Mouse (Mus musculus) bone marrow macrophage, adult 2 months (primary cell): Measurements from ENCODE around the gene Ankrd36. TPM values are rescaled to one million over a fixed set of nuclear protein-coding genes. Genes with fewer than 3 reads are reported as not detected.
A peak's percentile ranks its signal among the peaks of the same experiment; 100 is the strongest.

Experiments used
- H3K27ac ChIP-seq: 2 replicates; pipeline ENCODE4 v1.5.1; 2012; ENCODE audit warnings: low read depth, low read length; ENCODE audit not compliant: insufficient read depth
- H3K4me1 ChIP-seq: 2 replicates; pipeline ENCODE4 v1.6.1; 2012; ENCODE audit warnings: low read length; ENCODE audit not compliant: control insufficient read depth, insufficient read depth
- H3K4me3 ChIP-seq: 2 replicates; pipeline ENCODE4 v1.5.1; 2012; ENCODE audit warnings: mild to moderate bottlenecking, low read length, moderate library complexity; ENCODE audit not compliant: insufficient read depth
- CTCF ChIP-seq: IDR thresholded peaks from 2 replicates; pipeline ENCODE4 v1.5.1; 2012; ENCODE audit warnings: low read depth, mild to moderate bottlenecking, low read length, moderate library complexity
- POLR2A ChIP-seq: IDR thresholded peaks from 2 replicates; pipeline ENCODE4 v1.6.1; 2012; ENCODE audit warnings: mild to moderate bottlenecking, low read depth, low read length, borderline replicate concordance
- polyA plus RNA-seq: library from polyadenylated mRNA; stranded (reverse); fragments of >200 nt; gene quantifications from 2 replicates; pipeline ENCODE4 v1.2.4, GENCODE M21; 2012; ENCODE audit not compliant: missing spikeins, insufficient read depth, insufficient read length

Ankrd36 gene
- polyA plus RNA-seq, 1 experiment: not detected

DNA sequence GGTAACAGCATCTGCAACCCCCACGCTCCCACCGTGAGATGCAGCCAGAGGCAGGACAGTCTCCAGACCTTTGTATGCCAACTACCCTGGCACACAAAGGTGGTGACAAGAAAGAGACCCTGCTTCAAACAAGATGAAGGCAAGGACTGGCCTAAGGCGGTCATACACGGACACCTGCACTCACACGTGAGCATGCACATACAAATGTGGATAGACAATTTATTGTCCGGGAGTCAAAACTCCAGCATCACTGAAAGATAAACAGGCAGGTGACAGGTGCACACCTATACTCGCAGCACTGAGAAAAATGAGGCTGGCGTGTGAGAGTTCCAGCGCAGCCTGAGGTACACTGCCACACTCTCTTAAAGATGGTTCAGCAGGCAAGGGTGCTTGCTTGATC lies 136.5 kb downstream of the Ankrd36 start:
- Histone ChIP-seq H3K27ac (no peak overlapping the region), H3K4me3 (peak overlapping the region; percentile 95), H3K4me1 (peaks cover 8% of the 10 kb centered on the region)
- TF ChIP-seq CTCF: no peak

DNA sequence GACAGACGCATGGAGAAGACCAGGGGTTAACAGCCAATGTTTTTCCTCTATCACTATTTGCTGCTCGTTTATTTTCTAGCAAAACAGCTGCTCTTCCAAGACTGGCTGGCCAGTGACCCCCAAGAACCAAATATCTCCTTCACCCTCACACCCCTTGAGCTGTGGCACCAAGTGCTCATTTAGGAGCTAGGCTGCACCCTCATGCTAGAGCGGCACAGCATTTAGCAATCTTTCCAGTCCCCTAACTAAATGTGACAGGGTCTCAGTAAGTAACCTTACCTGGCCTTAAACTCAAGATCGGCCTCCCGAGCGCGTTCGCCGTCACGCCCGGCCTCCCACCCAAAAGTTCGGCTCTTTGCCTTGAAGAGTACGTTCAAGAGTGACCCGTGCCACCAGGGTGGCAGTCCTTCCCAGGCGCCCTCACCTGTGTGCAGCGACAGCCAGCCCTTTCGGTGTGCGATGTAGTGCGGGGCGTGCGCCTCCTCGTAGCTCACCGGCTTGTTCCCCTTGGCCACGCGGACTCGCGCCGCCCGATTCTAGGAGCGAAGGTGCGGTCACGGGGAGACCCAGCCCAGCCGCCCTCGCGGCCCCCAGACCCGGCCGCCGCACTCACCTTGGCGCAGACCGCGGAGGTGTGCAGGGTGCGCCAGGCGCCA lies 137.5 kb downstream of the Ankrd36 start:
- Histone ChIP-seq H3K4me1 (peaks cover 8% of the 10 kb centered on the region), H3K4me3 (peak overlapping the region; percentile 95), H3K27ac (no peak overlapping the region)
- TF ChIP-seq POLR2A: no peak
- no peak for TF ChIP-seq CTCF

DNA sequence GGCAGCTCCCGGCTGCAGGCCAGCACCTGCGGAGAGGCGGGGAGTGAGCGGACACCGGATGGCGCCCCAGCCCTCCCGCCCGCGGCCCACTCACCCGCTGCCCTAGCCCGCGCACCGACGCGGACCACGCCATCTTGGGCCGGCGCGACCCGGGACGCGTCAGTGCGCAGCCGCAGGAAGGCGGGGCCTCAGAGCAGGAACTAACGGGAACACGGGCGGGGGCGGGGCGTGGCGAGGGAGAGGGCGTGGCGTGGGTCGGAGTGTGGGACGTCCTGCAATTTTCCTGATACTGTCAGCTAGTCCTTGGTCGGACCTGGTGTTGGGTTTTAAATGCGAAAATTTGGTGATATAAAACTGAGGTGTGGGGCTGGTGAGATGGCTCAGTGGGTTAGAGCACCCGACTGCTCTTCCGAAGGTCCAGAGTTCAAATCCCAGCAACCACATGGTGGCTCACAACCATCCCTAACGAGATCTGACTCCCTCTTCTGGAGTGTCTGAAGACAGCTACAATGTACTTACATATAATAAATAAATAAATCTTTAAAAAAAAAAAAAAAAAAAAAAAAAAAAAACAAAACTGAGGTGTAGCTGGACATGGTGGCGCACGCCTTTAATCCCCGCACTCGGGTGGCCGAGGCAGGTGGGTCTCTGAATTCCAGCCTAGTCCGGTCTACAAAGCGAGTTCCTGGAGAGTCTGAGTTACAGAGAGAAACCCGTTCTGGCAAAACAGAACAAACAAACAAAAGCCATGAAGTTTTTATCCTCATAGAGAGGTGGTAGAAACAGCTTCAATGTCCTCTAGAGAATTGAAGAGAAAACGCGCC lies 138.3 kb downstream of the Ankrd36 start:
- H3K4me1 ChIP-seq: peaks cover 8% of the 10 kb centered on the region
- H3K4me3 ChIP-seq: peak overlapping the region; percentile 95
- TF ChIP-seq CTCF (0 out of 2 replicates have a peak, but pooled peaks have one; percentile 6), POLR2A (peak; percentile 90; the same call in 1 of the 2 replicates)
- no peak overlapping the region for H3K27ac ChIP-seq

GRCm38 (mm10) chr11:5715179-5715578 lies 145.7 kb downstream of the Ankrd36 start:
- Histone ChIP-seq H3K4me1 (no peaks in the 10 kb centered on the region), H3K27ac (no peak overlapping the region), H3K4me3 (no peak overlapping the region)
- TF ChIP-seq CTCF (no peak), POLR2A (no peak)

DNA sequence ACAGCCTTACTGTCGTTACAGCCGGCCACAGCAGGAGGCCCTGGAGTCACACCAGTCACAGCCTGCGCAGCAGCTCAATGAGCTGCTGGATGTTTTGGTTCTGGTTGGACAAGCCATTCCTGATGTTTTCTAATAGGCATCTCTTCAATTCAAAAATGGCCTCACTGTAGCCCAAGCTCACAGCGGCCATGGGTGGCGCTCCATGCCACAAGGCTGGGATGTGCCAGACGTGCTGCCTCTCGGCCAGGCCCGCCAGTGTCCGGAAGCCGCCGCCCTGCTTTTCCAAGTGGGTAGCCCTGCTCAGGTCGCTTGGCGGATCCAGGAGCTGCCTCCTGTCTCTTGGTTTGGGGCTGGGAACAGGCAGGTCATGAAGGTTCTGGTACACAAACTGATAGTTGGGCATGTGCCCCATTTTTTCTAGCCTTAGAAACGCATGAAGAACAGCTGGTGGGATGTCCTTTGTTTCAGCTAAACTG lies 146.2 kb downstream of the Ankrd36 start, which contains the start of gene Mrps24:
Mrps24 (minus strand) TSS at position 51 of the 476 bp plus-strand sequence.
- Histone ChIP-seq H3K4me1 (no peaks in the 10 kb centered on the region), H3K27ac (no peak within 1 kb of the TSS), H3K4me3 (no peak within 1 kb of the TSS)
- TF ChIP-seq CTCF (no peak), POLR2A (no peak)

DNA sequence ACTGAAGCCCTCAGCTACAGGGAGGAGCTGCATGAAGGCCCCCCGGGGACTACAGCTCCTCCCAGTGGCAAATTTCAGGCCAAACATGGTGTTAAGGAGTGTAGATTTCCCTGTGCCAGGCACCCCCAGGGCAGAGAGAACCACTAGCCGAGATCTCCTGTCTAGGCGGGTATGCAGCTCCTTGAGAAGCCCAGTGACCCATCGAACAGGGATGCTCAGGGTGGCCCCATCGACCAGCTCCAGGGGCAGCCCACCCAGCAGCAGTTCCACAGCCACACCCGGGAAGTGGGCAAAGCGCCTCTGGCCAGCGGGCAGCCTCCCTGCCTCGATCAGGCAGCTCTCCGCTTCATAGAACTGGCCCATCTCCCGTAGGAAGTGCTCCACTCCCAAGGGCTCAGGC lies 146.8 kb downstream of the Ankrd36 start:
- Histone ChIP-seq H3K4me1 (no peaks in the 10 kb centered on the region), H3K27ac (no peak overlapping the region), H3K4me3 (no peak overlapping the region)
- TF ChIP-seq CTCF (no peak), POLR2A (no peak)

- TF ChIP-seq CTCF (no peak), POLR2A (no peak)
- Histone ChIP-seq H3K4me3 (no peak overlapping the region), H3K27ac (no peak overlapping the region), H3K4me1 (no peaks in the 10 kb centered on the region)
Measured at GRCm38 (mm10) chr11:5716938-5717705, 147.6 kb downstream of the Ankrd36 start.

GRCm38 (mm10) chr11:5718611-5719354 lies 149.3 kb downstream of the Ankrd36 start:
- Histone ChIP-seq H3K4me1 (peaks cover 2% of the 10 kb centered on the region), H3K4me3 (no peak overlapping the region), H3K27ac (no peak overlapping the region)
- TF ChIP-seq POLR2A: no peak
- TF ChIP-seq CTCF: no peak

- peaks cover 44% of the 10 kb centered on the region for H3K4me1 ChIP-seq
- no peak overlapping the region for H3K27ac ChIP-seq
- TF ChIP-seq POLR2A (no peak), CTCF (no peak)
- H3K4me3 ChIP-seq: no peak overlapping the region
Measured at GRCm38 (mm10) chr11:5729582-5729981, 160.1 kb downstream of the Ankrd36 start.
